Mouse (Mus musculus): Measurements from ENCODE around the gene Top2a. TPM values are rescaled to one million over a fixed set of nuclear protein-coding genes. Genes with fewer than 3 reads are reported as not detected.

The Top2a gene
- total and polyA plus RNA-seq, 3 experiments = 385 to 444 (median 400) TPM

- no peaks in the 10 kb centered on the region for H3K36me3 ChIP-seq (replicated peaks in 1 of 2; ENCODE audit: control insufficient read depth in 1 of 2, insufficient read depth in 1 of 2, low read length in 1 of 2)
- no peak overlapping the region for H3K4me2 ChIP-seq (ENCODE audit: insufficient read depth, low read depth, poor library complexity, severe bottlenecking)
- H3K4me3 ChIP-seq (replicated peaks in 1 of 3; ENCODE audit: low read depth in 2 of 3, low read length in 2 of 3, poor library complexity in 1 of 3) = no peak overlapping the region
- no peak for DNase-seq (ENCODE audit: extremely low read depth)
- in situ Hi-C loops (cut with MboI; ENCODE audit: low pct_ligation_motif_present, low pct_unique_long_range_greater_than_20kb, low sequenced_read_pairs) = loop anchor here (5.0 kb wide), 1 partner anchor 88 kb away; no protein-coding TSS in a partner anchor
- TF ChIP-seq SIN3A (IDR thresholded peaks at IDR 0.05; ENCODE audit: low read length) = no peak
- TF ChIP-seq MEF2A (IDR thresholded peaks at IDR 0.05; ENCODE audit: borderline replicate concordance, low read depth, low read length) = no peak
- no peak for TF ChIP-seq USF2 (conservative IDR thresholded peaks at IDR 0.05; ENCODE audit: low read depth, low read length)
- no peak for TF ChIP-seq HCFC1 (IDR thresholded peaks at IDR 0.05; ENCODE audit: low read depth, low read length)
- TF ChIP-seq NRF1 (IDR thresholded peaks at IDR 0.05; ENCODE audit: low read depth, low read length) = no peak
- TF ChIP-seq EP300 (IDR thresholded peaks at IDR 0.05; ENCODE audit: low read length) = no peak
- no peak for TF ChIP-seq ZNF384 (IDR thresholded peaks at IDR 0.05; ENCODE audit: low read depth, low read length)
- TF ChIP-seq BHLHE40 (IDR thresholded peaks at IDR 0.05; ENCODE audit: low read depth, low read length) = no peak
- TF ChIP-seq ZKSCAN1 (IDR thresholded peaks at IDR 0.05; ENCODE audit: borderline replicate concordance, low read depth, low read length) = no peak
- peaks cover 56% of the 10 kb centered on the region for H3K27me3 ChIP-seq (replicated peaks)
- H3K9ac ChIP-seq (ENCODE audit: insufficient read depth, low read depth) = no peak overlapping the region
- no peaks in the 10 kb centered on the region for H3K9me3 ChIP-seq (replicated peaks; ENCODE audit: low read length)
- dilution Hi-C loops (cut with MboI; ENCODE audit: extremely low pct_ligation_motif_present, extremely low pct_unique_long_range_greater_than_20kb, low sequenced_read_pairs) = no loop called here
- H3K79me2 ChIP-seq (replicated peaks; ENCODE audit: control insufficient read depth, extremely low read depth, insufficient read depth, poor library complexity, severe bottlenecking) = no peaks in the 10 kb centered on the region
- H3K4me1 ChIP-seq (ENCODE audit: control insufficient read depth in 1 of 2, insufficient read depth in 2 of 2) = peaks cover 4 to 21% of the 10 kb centered on the region in 2 experiments; a peak in 3 of 4 replicates
- no peak overlapping the region for H3K27ac ChIP-seq (ENCODE audit: insufficient read depth, low read depth)
Measured at GRCm38 (mm10) chr11:99044306-99044705, 20.3 kb upstream of the Top2a start.

- no peak for DNase-seq (ENCODE audit: extremely low read depth)
- Histone ChIP-seq H3K9ac (ENCODE audit: insufficient read depth, low read depth) (no peak overlapping the region), H3K79me2 (replicated peaks; ENCODE audit: control insufficient read depth, extremely low read depth, insufficient read depth, poor library complexity, severe bottlenecking) (no peaks in the 10 kb centered on the region), H3K4me2 (ENCODE audit: insufficient read depth, low read depth, poor library complexity, severe bottlenecking) (no peak overlapping the region), H3K4me3 (replicated peaks in 1 of 3; ENCODE audit: low read depth in 2 of 3, low read length in 2 of 3, poor library complexity in 1 of 3) (no peak overlapping the region), H3K27ac (ENCODE audit: insufficient read depth, low read depth) (no peak overlapping the region), H3K9me3 (replicated peaks; ENCODE audit: low read length) (no peaks in the 10 kb centered on the region), H3K4me1 (ENCODE audit: control insufficient read depth in 1 of 2, insufficient read depth in 2 of 2) (peaks cover 4 to 21% of the 10 kb centered on the region in 2 experiments; a peak in 3 of 4 replicates), H3K27me3 (replicated peaks) (peaks cover 52% of the 10 kb centered on the region), H3K36me3 (replicated peaks in 1 of 2; ENCODE audit: control insufficient read depth in 1 of 2, insufficient read depth in 1 of 2, low read length in 1 of 2) (no peaks in the 10 kb centered on the region)
- TF ChIP-seq ZC3H11A (IDR thresholded peaks at IDR 0.05; ENCODE audit: low read depth, low read length) (peak; percentile 20; the same call in 1 of the 2 replicates), SMC3 (IDR thresholded peaks at IDR 0.05; ENCODE audit: low read depth, low read length) (peak; percentile 77), CTCF (conservative IDR thresholded peaks at IDR 0.05 in 1 of 2, IDR thresholded peaks at IDR 0.05 in 1 of 2; ENCODE audit: low read depth in 2 of 2, low read length in 2 of 2) (peak in 1 of 2 experiments; percentile 72; a peak in 2 of 4 replicates), RAD21 (IDR thresholded peaks at IDR 0.05; ENCODE audit: low read depth, low read length) (peak; percentile 60), MAZ (IDR thresholded peaks at IDR 0.05; ENCODE audit: low read depth, low read length) (0 out of 2 replicates have a peak, but pooled peaks have one; percentile 24), MAX (IDR thresholded peaks at IDR 0.05; ENCODE audit: low read length) (no peak)
- dilution Hi-C loops (cut with MboI; ENCODE audit: extremely low pct_ligation_motif_present, extremely low pct_unique_long_range_greater_than_20kb, low sequenced_read_pairs) (no loop called here), in situ Hi-C loops (cut with MboI; ENCODE audit: low pct_ligation_motif_present, low pct_unique_long_range_greater_than_20kb, low sequenced_read_pairs) (loop anchor here (5.0 kb wide), 1 partner anchor 89 kb away; no protein-coding TSS in a partner anchor)
Measured at GRCm38 (mm10) chr11:99043632-99044031, 19.6 kb upstream of the Top2a start.

Data from CH12.LX (cell line).